Comparison of ENCODE assay signal across 15 mouse cellular contexts in the genomic region with DNA sequence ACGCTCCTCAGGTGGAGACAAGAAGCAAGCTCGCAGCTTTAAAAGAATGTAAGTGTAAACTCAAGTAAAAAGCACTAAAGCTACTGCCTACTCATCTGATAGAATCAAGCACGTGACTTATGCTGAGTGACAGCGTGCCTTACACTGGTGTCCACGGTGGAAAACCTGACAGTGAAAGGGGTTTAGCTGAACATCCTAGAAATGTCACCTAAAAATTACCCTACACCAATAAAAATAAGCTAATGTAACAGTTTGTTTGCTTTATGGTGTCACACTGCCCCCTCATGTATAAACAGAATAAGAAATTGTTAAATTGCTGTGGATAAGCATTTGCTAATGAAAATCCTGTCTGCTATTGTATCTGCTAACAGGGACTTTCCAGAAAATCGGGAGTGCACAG.
DNase-seq lines count a peak whose midpoint lies in the region; ATAC-seq and TF ChIP-seq lines count a peak whose summit lies in the region.
"Had no signal": no experiment of that assay in that cellular context is flagged by ENCODE, and none has a peak within 500 bp of the region (broad histone marks: within the 10 kb centered on the region; RNA-seq: fewer than 3 reads in every experiment).

No protein-coding gene starts in this region.

- H3K4me2 ChIP-seq in kidney, postnatal 0 days (ENCODE audit: low read length): no peak overlapping the region
- H3K4me2 ChIP-seq in midbrain, postnatal 0 days (ENCODE audit: low read depth, low read length, poor library complexity, severe bottlenecking): no peak overlapping the region
- H3K4me2 ChIP-seq: midbrain, embryonic 12.5 days; neural tube, embryonic 15.5 days had no signal

- H3K27me3 ChIP-seq in kidney, postnatal 0 days (ENCODE audit: insufficient read depth, low read length): no peaks in the 10 kb centered on the region
- H3K27me3 ChIP-seq in midbrain, postnatal 0 days (ENCODE audit: insufficient read depth, low read length): no peaks in the 10 kb centered on the region
- H3K27me3 ChIP-seq: midbrain, embryonic 12.5 days; neural tube, embryonic 15.5 days had no signal

- intact Hi-C loops in gastrocnemius, adult 2 months (cut with DNase I): no loop called here
- intact Hi-C loops in gastrocnemius, postnatal 36 days (cut with DNase I): no loop called here

- H3K36me3 ChIP-seq in kidney, postnatal 0 days (ENCODE audit: insufficient read depth, low read length): peaks cover 6% of the 10 kb centered on the region; the same call in 1 of the 2 replicates
- no peaks in the 10 kb centered on the region for H3K36me3 ChIP-seq in midbrain, postnatal 0 days (ENCODE audit: insufficient read depth, low read length)
- H3K36me3 ChIP-seq: midbrain, embryonic 12.5 days; neural tube, embryonic 15.5 days had no signal

- WGBS in kidney, postnatal 0 days: 78% methylated on average over 6 of the region's 6 CpGs
- WGBS in midbrain, postnatal 0 days: 70% methylated on average over 6 of the region's 6 CpGs

- TF ChIP-seq CTCF in gastrocnemius, adult 2 months (IDR thresholded peaks at IDR 0.05): peak; percentile 50
- TF ChIP-seq CTCF in kidney, postnatal 0 days (IDR thresholded peaks at IDR 0.05; ENCODE audit: low read depth): peak; percentile 58
- peak; percentile 76 for TF ChIP-seq CTCF in midbrain, postnatal 0 days (IDR thresholded peaks at IDR 0.05)

- H3K9ac ChIP-seq in kidney, postnatal 0 days (ENCODE audit: low read depth, low read length): no peak overlapping the region
- no peak overlapping the region for H3K9ac ChIP-seq in midbrain, postnatal 0 days (replicated peaks; ENCODE audit: low read length, poor library complexity, severe bottlenecking)
- H3K9ac ChIP-seq: midbrain, embryonic 12.5 days; neural tube, embryonic 15.5 days had no signal

- no peaks in the 10 kb centered on the region for H3K4me1 ChIP-seq in kidney, postnatal 0 days (replicated peaks; ENCODE audit: insufficient read depth, low read length)
- no peaks in the 10 kb centered on the region for H3K4me1 ChIP-seq in midbrain, postnatal 0 days (ENCODE audit: insufficient read depth, low read length)
- H3K4me1 ChIP-seq: midbrain, embryonic 12.5 days had no signal

- H3K4me3 ChIP-seq in gastrocnemius, adult 2 months: no peak overlapping the region
- no peak overlapping the region for H3K4me3 ChIP-seq in kidney, postnatal 0 days (replicated peaks; ENCODE audit: low read depth, low read length)
- no peak overlapping the region for H3K4me3 ChIP-seq in midbrain, postnatal 0 days (ENCODE audit: low read depth, low read length)
- H3K4me3 ChIP-seq: midbrain, embryonic 12.5 days; neural tube, embryonic 15.5 days had no signal

- ATAC-seq in kidney, postnatal 0 days (replicated peaks; ENCODE audit: low FRiP score, low read depth): no peak
- no peak; the same call in 1 of the 2 replicates for ATAC-seq in midbrain, postnatal 0 days (ENCODE audit: low FRiP score)

- no peaks in the 10 kb centered on the region for H3K9me3 ChIP-seq in kidney, postnatal 0 days (replicated peaks; ENCODE audit: low read length)
- H3K9me3 ChIP-seq in midbrain, postnatal 0 days (ENCODE audit: low read length): no peaks in the 10 kb centered on the region
- H3K9me3 ChIP-seq: midbrain, embryonic 12.5 days; neural tube, embryonic 15.5 days had no signal

- no peak overlapping the region for H3K27ac ChIP-seq in gastrocnemius, adult 2 months
- H3K27ac ChIP-seq in kidney, postnatal 0 days: no peak overlapping the region
- no peak overlapping the region for H3K27ac ChIP-seq in midbrain, postnatal 0 days (ENCODE audit: low read depth, low read length)
- H3K27ac ChIP-seq: midbrain, embryonic 12.5 days; neural tube, embryonic 15.5 days had no signal

- no peak for DNase-seq in gastrocnemius, adult 2 months
- DNase-seq in gastrocnemius, postnatal 36 days: no peak
- peak; percentile 33 for DNase-seq in kidney, postnatal 0 days (ENCODE audit: low spot score)
- DNase-seq in kidney, postnatal 36 days: no peak
- DNase-seq in retina, postnatal 1 day: peak; percentile 19
- DNase-seq in retina, embryonic 14.5 days (ENCODE audit: low spot score): no peak
- DNase-seq in midbrain, postnatal 0 days (ENCODE audit: low spot score): peak; percentile 61
- DNase-seq in spleen, postnatal 36 days (ENCODE audit: low spot score in 2 of 2): no peak
- DNase-seq: adrenal gland, postnatal 14 days; cerebellum, adult 11-12 months; embryo, embryonic 11 days; lung, adult 2 months; right cerebral cortex, postnatal 25 days had no signal

Comparison
In these comparisons a context has a peak if more than half of its experiments do, and no peak if none do; other contexts are left out.
1. DNase-seq: peak in kidney, postnatal 0 days (single experiment), retina, postnatal 1 day (single experiment) and midbrain, postnatal 0 days (single experiment); none in gastrocnemius, adult 2 months (single experiment), gastrocnemius, postnatal 36 days (0 of 2), kidney, postnatal 36 days (0 of 2), retina, embryonic 14.5 days (single experiment) and spleen, postnatal 36 days (0 of 2).
2. Peak in every context shown above with its lines, with median percentiles within 50 percentile points of each other: CTCF ChIP-seq.